Mouse (Mus musculus) cerebellum, postnatal 10 days (tissue): ENCODE data around the gene Gm20388.
A peak's percentile ranks its signal among the peaks of the same experiment; 100 is the strongest.

Source experiments
- DNase-seq, 2 experiments: peaks; one replicate each; pipeline ENCODE4 v3.0.0; 2021; ENCODE audit warnings: mixed read lengths in 2 of 2

Gm20388 gene

GRCm38 (mm10) chr8:121955825-121956500 is 2045.3 kb downstream of the Gm20388 start:
- no peak for DNase-seq

GRCm38 (mm10) chr8:121958395-121958794 is 2047.8 kb downstream of the Gm20388 start:
- DNase-seq = no peak

GRCm38 (mm10) chr8:121962892-121963291 is 2052.3 kb downstream of the Gm20388 start:
- no peak for DNase-seq

- DNase-seq = no peak
Observed at GRCm38 (mm10) chr8:121964716-121965512, 2054.3 kb downstream of the Gm20388 start.

- DNase-seq = no peak
Observed at GRCm38 (mm10) chr8:121966110-121966509, 2055.5 kb downstream of the Gm20388 start.

GRCm38 (mm10) chr8:121966714-121967448 is 2056.2 kb downstream of the Gm20388 start:
- peak in 1 of 2 experiments; percentile 40 for DNase-seq

- no peak for DNase-seq
Observed at GRCm38 (mm10) chr8:121967977-121968376, 2057.3 kb downstream of the Gm20388 start.

GRCm38 (mm10) chr8:121968542-121968941 is 2057.9 kb downstream of the Gm20388 start:
- no peak for DNase-seq

- DNase-seq = no peak
Observed at GRCm38 (mm10) chr8:121970225-121970624, 2059.6 kb downstream of the Gm20388 start.

- no peak for DNase-seq
Observed at GRCm38 (mm10) chr8:121971488-121972058, 2060.9 kb downstream of the Gm20388 start.

- no peak for DNase-seq
Observed at GRCm38 (mm10) chr8:121973906-121974305, 2063.3 kb downstream of the Gm20388 start.

GRCm38 (mm10) chr8:121977819-121978590 is 2067.4 kb downstream of the Gm20388 start:
- DNase-seq = peak; percentile 71 to 79

- DNase-seq = no peak
Observed at GRCm38 (mm10) chr8:121978670-121979069, 2068.0 kb downstream of the Gm20388 start.

GRCm38 (mm10) chr8:121980792-121981519 is 2070.3 kb downstream of the Gm20388 start:
- no peak for DNase-seq

- peak; percentile 79 to 81 for DNase-seq
Observed at GRCm38 (mm10) chr8:121981520-121981895, 2070.9 kb downstream of the Gm20388 start.

- DNase-seq = no peak
Observed at GRCm38 (mm10) chr8:121985673-121986072, 2075.0 kb downstream of the Gm20388 start.

GRCm38 (mm10) chr8:121987892-121988291 is 2077.3 kb downstream of the Gm20388 start:
- no peak for DNase-seq

GRCm38 (mm10) chr8:121990506-121991255 is 2080.0 kb downstream of the Gm20388 start:
- DNase-seq = peak in 1 of 2 experiments; percentile 49

GRCm38 (mm10) chr8:121991611-121992010 is 2081.0 kb downstream of the Gm20388 start:
- no peak for DNase-seq

- no peak for DNase-seq
Observed at GRCm38 (mm10) chr8:121992911-121993310, 2082.3 kb downstream of the Gm20388 start.

- DNase-seq = no peak
Observed at GRCm38 (mm10) chr8:121995112-121995511, 2084.5 kb downstream of the Gm20388 start.
